Mouse (Mus musculus) CH12.LX (cell line): ENCODE measurements around the gene Olfr835.

Experiments used
- BHLHE40 ChIP-seq: IDR thresholded peaks from 2 replicates; pipeline ENCODE4 v1.6.1; 2011; ENCODE audit warnings: mild to moderate bottlenecking, low read depth, low read length, improper control_type of control experiment
- CTCF ChIP-seq, 2 experiments: IDR thresholded peaks in 1 of 2; conservative IDR thresholded peaks in 1 of 2; 2 replicates each; pipeline ENCODE4 v1.5.1; 2011 to 2012; ENCODE audit warnings: low read depth in 2 of 2, low read length in 2 of 2, improper control_type of control experiment in 1 of 2, inconsistent platforms in 1 of 2, mild to moderate bottlenecking in 1 of 2, moderate library complexity in 1 of 2
- E2F4 ChIP-seq: IDR thresholded peaks from 2 replicates; pipeline ENCODE4 v1.6.1; 2011; ENCODE audit warnings: low read depth, low read length, improper control_type of control experiment; ENCODE audit not compliant: insufficient replicate concordance
- ETS1 ChIP-seq: conservative IDR thresholded peaks from 2 replicates; pipeline ENCODE4 v1.6.1; 2012; ENCODE audit warnings: low read depth, mild to moderate bottlenecking, inconsistent platforms, low read length, improper control_type of control experiment, moderate library complexity
- JUN ChIP-seq: IDR thresholded peaks from 2 replicates; pipeline ENCODE4 v1.6.1; 2011; ENCODE audit warnings: low read depth, mild to moderate bottlenecking, low read length, improper control_type of control experiment, moderate library complexity; ENCODE audit not compliant: insufficient read depth
- POLR2AphosphoS2 ChIP-seq: IDR thresholded peaks from 2 replicates; pipeline ENCODE4 v1.6.1; 2011; ENCODE audit warnings: low read depth, low read length, improper control_type of control experiment
- TCF12 ChIP-seq: IDR thresholded peaks from 2 replicates; pipeline ENCODE4 v1.6.1; 2014; ENCODE audit warnings: low read depth, mild to moderate bottlenecking, inconsistent platforms, low read length, improper control_type of control experiment
- ZKSCAN1 ChIP-seq: IDR thresholded peaks from 2 replicates; pipeline ENCODE4 v1.6.1; 2012; ENCODE audit warnings: low read depth, inconsistent platforms, low read length, improper control_type of control experiment, borderline replicate concordance
- ZNF384 ChIP-seq: IDR thresholded peaks from 2 replicates; pipeline ENCODE4 v1.6.1; 2012; ENCODE audit warnings: low read depth, low read length, improper control_type of control experiment, inconsistent platforms

GRCm38 (mm10) chr9:19084986-19085385 lies 52.5 kb downstream of the Olfr835 start:
- TF ChIP-seq CTCF (conservative IDR thresholded peaks at IDR 0.05 in 1 of 2, IDR thresholded peaks at IDR 0.05 in 1 of 2; ENCODE audit: low read depth in 2 of 2, low read length in 2 of 2): no peak
- no peak for TF ChIP-seq ZNF384
- TF ChIP-seq TCF12: no peak
- no peak for TF ChIP-seq BHLHE40
- no peak for TF ChIP-seq POLR2AphosphoS2
- TF ChIP-seq ETS1: no peak
- no peak for TF ChIP-seq JUN
- TF ChIP-seq E2F4: no peak
- no peak for TF ChIP-seq ZKSCAN1
